Mouse (Mus musculus) lung, postnatal 0 days (tissue): ENCODE data around the gene Tmem116.

Experiments
- CTCF ChIP-seq: IDR thresholded peaks from 2 replicates; pipeline ENCODE4 v1.5.1; 2016; ENCODE audit warnings: antibody characterized with exemption, mild to moderate bottlenecking
- EP300 ChIP-seq: IDR thresholded peaks from 2 replicates; pipeline ENCODE4 v1.6.1; 2016; ENCODE audit warnings: antibody characterized with exemption, mild to moderate bottlenecking, control low read depth

DNA sequence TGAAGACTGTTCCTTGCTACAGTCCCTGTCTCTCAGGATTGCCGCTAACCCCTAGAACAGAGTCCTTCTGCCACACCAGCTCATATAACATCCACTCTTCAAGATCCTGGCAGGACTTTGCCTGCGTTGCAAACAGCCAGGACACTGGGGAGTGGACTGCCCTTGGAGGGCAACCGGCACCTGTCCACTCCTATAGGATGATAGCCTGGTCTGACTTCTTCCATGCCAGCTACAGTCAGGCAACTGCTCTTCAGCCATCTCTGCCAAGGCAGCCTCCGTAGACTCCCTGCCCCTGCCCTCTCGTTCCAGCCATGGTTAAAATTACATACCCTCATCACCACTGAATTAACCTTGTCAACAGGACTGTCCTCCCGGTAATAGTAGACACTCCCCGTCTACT lies 97.5 kb downstream of the Tmem116 start:
- TF ChIP-seq CTCF: no peak
- TF ChIP-seq EP300: no peak
